Mouse (Mus musculus) lung, postnatal 0 days (tissue): ENCODE measurements around the gene Idh2. TPM values are rescaled to one million over a fixed set of nuclear protein-coding genes. Genes with fewer than 3 reads are reported as not detected.
A peak's percentile ranks its signal among the peaks of the same experiment; 100 is the strongest.

Experiments used
- ATAC-seq: fragments of 200-750 bp; cut with Nextera tagmentation; 2 replicates; pipeline ENCODE4 v1.8.0; 2017; ENCODE audit warnings: moderate library complexity
- DNase-seq: peaks from one replicate; pipeline ENCODE4 v3.0.0-alpha.2; 2016; ENCODE audit warnings: low spot score
- H3K27ac ChIP-seq: fragments of 300-500 bp; sonication (generic); 2 replicates; pipeline ENCODE4 v1.5.1; 2014; ENCODE audit warnings: antibody characterized with exemption, mild to moderate bottlenecking, low read length, mixed read lengths
- H3K27me3 ChIP-seq: fragments of 300-500 bp; sonication (generic); replicated peaks from 2 replicates; pipeline ENCODE4 v1.6.1; 2014; ENCODE audit warnings: low read length, mixed read lengths; ENCODE audit not compliant: insufficient read depth
- H3K36me3 ChIP-seq: fragments of 300-500 bp; sonication (generic); 2 replicates; pipeline ENCODE4 v1.6.1; 2014; ENCODE audit warnings: low read length, mixed read lengths; ENCODE audit not compliant: insufficient read depth
- H3K4me1 ChIP-seq: fragments of 300-500 bp; sonication (generic); 2 replicates; pipeline ENCODE4 v1.6.1; 2014; ENCODE audit warnings: antibody characterized with exemption, low read depth, low read length, mixed read lengths; ENCODE audit not compliant: insufficient read depth
- H3K4me2 ChIP-seq: fragments of 300-500 bp; sonication (generic); replicated peaks from 2 replicates; pipeline ENCODE4 v1.6.1; 2014; ENCODE audit warnings: low read depth, mild to moderate bottlenecking, low read length, moderate library complexity, mixed read lengths
- H3K4me3 ChIP-seq: fragments of 300-500 bp; sonication (generic); 2 replicates; pipeline ENCODE4 v1.5.1; 2014; ENCODE audit warnings: low read depth, low read length
- H3K9ac ChIP-seq: fragments of 300-500 bp; sonication (generic); replicated peaks from 2 replicates; pipeline ENCODE4 v1.6.1; 2014; ENCODE audit warnings: low read depth, mild to moderate bottlenecking
- H3K9me3 ChIP-seq: fragments of 300-500 bp; sonication (generic); 2 replicates; pipeline ENCODE4 v1.6.1; 2016; ENCODE audit warnings: low read length, mixed read lengths
- CTCF ChIP-seq: IDR thresholded peaks from 2 replicates; pipeline ENCODE4 v1.5.1; 2016; ENCODE audit warnings: antibody characterized with exemption, mild to moderate bottlenecking
- EP300 ChIP-seq: IDR thresholded peaks from 2 replicates; pipeline ENCODE4 v1.6.1; 2016; ENCODE audit warnings: antibody characterized with exemption, mild to moderate bottlenecking, control low read depth
- WGBS: fragments of 180-500 bp; shearing (Covaris S2); extraction: QIAGEN DNeasy Blood & Tissue Kit; methylation state at CpG from one replicate; pipeline ENCODE4 v1.1.7; 2014; 5-methylcytosine and 5-hydroxymethylcytosine counted together
- polyA plus RNA-seq: library from polyadenylated mRNA; unstranded; fragments of >200 nt; fragmentation: Nextera tagmentation; extraction: Ambion mirVana; gene quantifications from 2 replicates; pipeline ENCODE4 v1.2.1, GENCODE M21; 2015

Idh2 gene
- polyA plus RNA-seq, 1 experiment from 2014 or later: 296 TPM

DNA sequence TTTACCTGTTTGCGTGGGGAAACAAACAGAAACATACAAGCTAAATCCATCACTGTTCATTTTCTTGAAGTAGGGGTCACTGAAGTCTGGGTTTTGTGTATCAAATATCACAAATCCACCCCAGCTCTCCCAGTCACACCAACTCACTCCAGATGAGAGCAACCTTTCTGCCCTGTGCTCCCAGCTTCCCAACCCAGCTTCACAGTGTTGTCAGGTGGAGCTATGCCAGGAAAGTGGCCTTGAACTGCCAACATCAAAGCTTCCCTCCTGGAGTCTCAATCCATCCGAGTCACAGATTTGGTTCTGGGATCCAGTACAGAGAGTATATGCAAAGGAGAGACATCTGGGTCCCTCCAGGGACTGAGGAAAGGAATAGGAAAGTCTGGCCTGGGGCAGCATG, 966 bp upstream of the Idh2 start:
- no peaks in the 10 kb centered on the region for H3K9me3 ChIP-seq
- ATAC-seq (no peak), DNase-seq (no peak)
- peak overlapping the region; percentile 98; the same call in 1 of the 2 replicates for H3K4me2 ChIP-seq
- no peak overlapping the region for H3K9ac ChIP-seq
- H3K27me3 ChIP-seq: no peaks in the 10 kb centered on the region
- no peaks in the 10 kb centered on the region for H3K36me3 ChIP-seq
- no peak overlapping the region for H3K27ac ChIP-seq
- WGBS: 65% methylated on average over 2 of the region's 2 CpGs
- peaks cover 13% of the 10 kb centered on the region; the same call in 1 of the 2 replicates for H3K4me1 ChIP-seq
- no peak for TF ChIP-seq EP300
- TF ChIP-seq CTCF: no peak
- H3K4me3 ChIP-seq: no peak overlapping the region

DNA sequence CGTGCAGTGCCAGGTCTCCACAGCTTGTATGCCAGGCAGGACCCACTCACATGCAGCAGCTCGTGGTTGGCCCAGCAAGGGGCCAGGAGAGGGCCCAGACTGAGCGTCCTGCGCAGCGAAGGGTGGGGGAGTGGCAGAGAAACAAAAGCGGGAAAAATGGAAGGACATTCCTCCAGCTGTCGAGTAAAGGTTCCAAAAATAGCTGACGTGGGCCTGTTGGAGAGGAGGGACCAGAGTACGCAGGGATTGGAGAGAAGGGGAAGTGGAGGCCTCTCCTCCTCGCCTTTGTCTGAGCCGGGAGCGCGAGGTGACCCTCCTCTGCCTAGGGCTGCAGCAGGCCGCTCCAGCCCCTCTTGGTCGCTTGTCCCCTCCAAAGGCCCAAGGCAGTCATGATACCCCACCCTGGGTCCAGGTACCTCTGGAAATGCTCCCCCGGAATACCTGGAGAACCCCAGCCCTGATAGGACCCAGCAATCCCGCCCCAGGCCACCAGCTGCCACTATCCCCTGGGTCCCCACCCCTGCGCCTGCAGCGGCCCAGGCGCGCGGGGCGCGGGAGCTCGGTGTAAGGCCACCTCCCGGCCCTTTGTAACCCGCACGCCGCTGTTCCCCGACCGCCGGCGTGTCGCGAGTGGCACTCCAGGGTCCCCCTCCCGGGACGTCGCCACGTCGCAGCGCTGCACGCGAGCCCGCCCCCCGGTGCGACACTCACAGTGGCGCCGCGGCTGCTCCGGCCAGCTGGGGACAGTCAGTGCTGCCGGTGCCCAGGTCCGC, 555 bp downstream of the Idh2 start:
- H3K4me2 ChIP-seq: peak overlapping the region; percentile 98
- no peaks in the 10 kb centered on the region for H3K9me3 ChIP-seq
- peaks cover 13% of the 10 kb centered on the region; the same call in 1 of the 2 replicates for H3K4me1 ChIP-seq
- TF ChIP-seq CTCF (peak; percentile 9; the same call in 1 of the 2 replicates), EP300 (no peak)
- DNase-seq (peak; percentile 95), ATAC-seq (peak; percentile 70)
- H3K9ac ChIP-seq: peak overlapping the region; percentile 79
- H3K4me3 ChIP-seq: peak overlapping the region; percentile 86
- peak overlapping the region; percentile 95 for H3K27ac ChIP-seq
- 5% methylated on average over 48 of the region's 52 CpGs for WGBS
- H3K27me3 ChIP-seq: no peaks in the 10 kb centered on the region
- no peaks in the 10 kb centered on the region for H3K36me3 ChIP-seq

DNA sequence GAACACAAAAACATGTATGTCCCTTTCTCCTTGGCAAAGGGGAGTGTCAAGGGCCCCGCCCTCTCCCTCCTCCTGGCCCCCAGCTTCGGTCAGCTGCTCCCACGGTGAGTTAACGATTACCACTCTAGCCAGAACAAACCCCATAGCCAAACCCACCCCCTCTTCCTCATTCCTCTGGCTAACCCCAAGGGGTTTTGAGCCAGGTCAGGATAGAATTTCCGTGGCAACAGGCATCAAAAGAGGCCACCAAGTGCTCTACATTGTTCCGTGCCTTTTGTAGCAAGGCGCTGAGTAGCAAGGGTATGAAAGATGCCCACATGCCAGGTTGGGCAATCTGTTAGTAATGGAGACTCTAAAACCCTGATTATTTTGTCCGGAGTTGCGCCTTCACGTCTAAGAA, 1.2 kb downstream of the Idh2 start:
- Histone ChIP-seq H3K27me3 (no peaks in the 10 kb centered on the region), H3K27ac (peak overlapping the region; percentile 95), H3K9ac (peak overlapping the region; percentile 79), H3K4me1 (peaks cover 13% of the 10 kb centered on the region; the same call in 1 of the 2 replicates), H3K4me3 (peak overlapping the region; percentile 86), H3K36me3 (no peaks in the 10 kb centered on the region), H3K9me3 (no peaks in the 10 kb centered on the region), H3K4me2 (peak overlapping the region; percentile 98)
- peak; percentile 83 for DNase-seq
- TF ChIP-seq EP300 (0 out of 2 replicates have a peak, but pooled peaks have one; percentile 10), CTCF (no peak)
- ATAC-seq: peak; percentile 34
- 8% methylated on average over 10 of the region's 10 CpGs for WGBS

DNA sequence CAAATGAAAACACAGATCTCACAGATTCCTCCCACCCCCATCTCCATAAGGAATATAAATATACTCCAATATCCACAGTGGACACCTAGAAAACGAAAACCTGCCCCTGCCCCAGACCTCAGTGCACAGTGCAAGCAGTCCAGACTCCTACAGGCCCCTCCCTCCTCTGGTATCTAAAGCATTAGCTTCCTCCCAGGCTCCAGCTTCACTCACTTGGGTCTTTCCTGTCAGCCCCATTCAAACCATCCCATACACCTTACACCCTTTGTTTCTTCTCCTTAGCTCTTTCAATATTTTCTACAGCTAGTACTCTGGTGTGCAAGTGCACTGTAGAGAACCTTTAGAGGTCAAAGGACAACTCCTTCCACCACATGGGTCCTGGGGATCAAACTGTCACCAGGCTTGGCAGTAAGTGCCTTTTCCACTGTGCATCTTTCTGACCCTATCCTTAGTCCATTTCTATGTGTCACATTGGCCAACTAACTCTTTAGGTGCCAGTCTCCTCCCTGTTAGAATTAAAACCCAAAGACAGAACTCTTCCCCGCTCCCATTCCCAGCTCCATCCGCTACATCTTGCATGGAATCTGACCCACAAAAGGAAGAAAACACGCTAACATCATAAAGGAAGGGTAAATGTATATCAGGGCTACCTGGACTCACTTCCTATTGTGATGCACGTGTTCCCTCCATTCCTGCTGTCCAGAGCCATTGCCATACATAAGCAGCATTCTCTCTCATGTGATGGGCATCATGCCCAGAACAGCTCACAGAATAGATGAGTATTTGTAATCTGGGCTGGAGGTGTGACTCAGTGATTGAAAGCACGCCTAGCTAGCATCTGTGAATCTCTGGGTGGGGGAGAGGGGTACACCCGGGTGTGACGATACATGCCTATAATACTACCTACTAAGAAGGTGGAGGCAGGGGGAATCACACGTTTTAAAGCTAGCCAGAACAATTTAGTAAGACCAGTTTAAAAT, 3.8 kb downstream of the Idh2 start:
- Histone ChIP-seq H3K9me3 (no peaks in the 10 kb centered on the region), H3K36me3 (no peaks in the 10 kb centered on the region), H3K27ac (peak overlapping the region; percentile 48; the same call in 1 of the 2 replicates), H3K9ac (no peak overlapping the region), H3K4me2 (no peak overlapping the region), H3K4me1 (peaks cover 13% of the 10 kb centered on the region; the same call in 1 of the 2 replicates), H3K27me3 (no peaks in the 10 kb centered on the region), H3K4me3 (no peak overlapping the region)
- TF ChIP-seq EP300 (no peak), CTCF (no peak)
- ATAC-seq (no peak), DNase-seq (peak; percentile 59)
- WGBS: 56% methylated on average over 9 of the region's 9 CpGs

DNA sequence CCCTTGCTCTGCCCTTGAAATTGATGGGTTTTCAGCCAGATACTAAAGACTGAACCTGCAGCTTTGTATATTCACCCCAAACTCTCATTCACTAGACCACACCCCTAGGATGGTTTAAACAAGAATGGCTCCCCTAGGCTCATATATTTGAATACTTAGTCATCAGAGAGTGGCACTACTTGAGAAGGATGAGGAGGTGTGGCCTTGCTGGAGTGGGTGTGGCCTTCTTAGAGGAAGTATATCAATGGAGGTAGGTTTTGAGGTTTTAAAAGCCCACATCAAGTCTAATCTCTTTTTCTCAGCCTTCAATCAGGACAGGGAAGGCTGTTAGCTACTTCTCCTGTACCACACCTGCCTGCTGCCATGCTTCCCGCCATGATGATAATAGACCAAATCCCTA, 8.8 kb downstream of the Idh2 start:
- 94% methylated on average over 1 of the region's 1 CpGs for WGBS

More for the DNA sequence above, 8.8 kb downstream of the Idh2 start:
- Histone ChIP-seq H3K4me1 (peaks cover 7% of the 10 kb centered on the region; the same call in 1 of the 2 replicates), H3K27me3 (no peaks in the 10 kb centered on the region), H3K4me2 (no peak overlapping the region), H3K4me3 (no peak overlapping the region), H3K36me3 (no peaks in the 10 kb centered on the region), H3K9me3 (no peaks in the 10 kb centered on the region), H3K9ac (no peak overlapping the region), H3K27ac (no peak overlapping the region)
- ATAC-seq (no peak), DNase-seq (no peak)
- TF ChIP-seq CTCF (no peak), EP300 (no peak)
